Mouse (Mus musculus): ENCODE measurements around the gene Lgr5. TPM values are rescaled to one million over a fixed set of nuclear protein-coding genes. Genes with fewer than 3 reads are reported as not detected.

The Lgr5 gene
- polyA plus RNA-seq, 1 experiment from 2014 or later = 3.0 TPM

DNA sequence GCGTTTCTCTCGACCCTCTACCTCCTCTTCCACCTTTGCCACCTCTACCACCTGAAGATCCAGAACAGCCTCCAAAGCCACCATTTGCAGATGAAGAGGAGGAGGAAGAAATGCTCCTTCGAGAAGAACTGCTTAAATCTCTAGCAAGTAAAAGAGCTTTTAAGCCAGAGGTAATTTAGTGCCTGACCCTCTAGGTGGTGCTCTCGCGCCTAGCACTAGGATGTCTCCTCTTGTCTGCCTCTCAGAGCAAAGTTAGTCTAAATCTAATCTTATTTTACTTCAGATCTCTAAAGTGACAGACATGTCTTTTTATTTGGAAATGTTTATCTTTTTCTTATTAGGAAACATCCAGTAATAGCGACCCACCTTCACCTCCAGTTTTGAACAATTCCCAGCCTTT, 181.2 kb downstream of the Lgr5 start:
- 66% methylated on average over 6 of the region's 6 CpGs for WGBS
- ATAC-seq (ENCODE audit: low FRiP score) = no peak
- Histone ChIP-seq H3K27me3 (replicated peaks) (no peaks in the 10 kb centered on the region), H3K27ac (replicated peaks) (no peak overlapping the region), H3K4me2 (no peak overlapping the region), H3K4me3 (replicated peaks) (no peak overlapping the region), H3K4me1 (no peaks in the 10 kb centered on the region), H3K9ac (replicated peaks) (no peak overlapping the region), H3K9me3 (replicated peaks) (no peaks in the 10 kb centered on the region), H3K36me3 (peaks cover 55% of the 10 kb centered on the region)

Other genes with a start within 250 kb of the Lgr5 start
- 31.6 and 32.0 TPM in 2 replicates for gene Tmem19, start 225.3 kb downstream of the Lgr5 start, polyA plus RNA-seq (2015; fragmentation: Nextera tagmentation; extraction: Ambion mirVana)
- gene Thap2, start 203.3 kb downstream of the Lgr5 start, polyA plus RNA-seq (2015; fragmentation: Nextera tagmentation; extraction: Ambion mirVana) = 25.4 and 25.8 TPM in 2 replicates
- 14.8 and 15.1 TPM in 2 replicates for gene Zfc3h1, start 202.8 kb downstream of the Lgr5 start, polyA plus RNA-seq (2015; fragmentation: Nextera tagmentation; extraction: Ambion mirVana)
- gene A930009A15Rik, start 17.8 kb downstream of the Lgr5 start, polyA plus RNA-seq (2015; fragmentation: Nextera tagmentation; extraction: Ambion mirVana) = 0.46 and 0.49 TPM in 2 replicates
- 0.82 and 20.5 TPM in 2 replicates for gene Tspan8, start 229.1 kb upstream of the Lgr5 start, polyA plus RNA-seq (2015; fragmentation: Nextera tagmentation; extraction: Ambion mirVana)

All from neural tube, embryonic 15.5 days (tissue).